Mouse (Mus musculus) hindbrain, embryonic 10.5 days (tissue): ENCODE data around the gene Spry1. TPM values are rescaled to one million over a fixed set of nuclear protein-coding genes. Genes with fewer than 3 reads are reported as not detected.

Source experiments
- DNase-seq: peaks from one replicate; pipeline ENCODE4 v3.0.0-alpha.2; 2017; ENCODE audit warnings: low spot score
- H3K27ac ChIP-seq: fragments of 300-500 bp; sonication (generic); 2 replicates; pipeline ENCODE4 v1.5.1; 2016; ENCODE audit warnings: mild to moderate bottlenecking, moderate library complexity
- H3K27me3 ChIP-seq: fragments of 300-500 bp; sonication (generic); 2 replicates; pipeline ENCODE4 v1.6.1; 2016; ENCODE audit warnings: mild to moderate bottlenecking; ENCODE audit not compliant: poor library complexity, insufficient read depth, severe bottlenecking
- H3K36me3 ChIP-seq: fragments of 300-500 bp; sonication (generic); 2 replicates; pipeline ENCODE4 v1.6.1; 2016; ENCODE audit warnings: mild to moderate bottlenecking, moderate library complexity
- H3K4me1 ChIP-seq: fragments of 300-500 bp; sonication (generic); replicated peaks from 2 replicates; pipeline ENCODE4 v1.6.1; 2016; ENCODE audit warnings: mild to moderate bottlenecking
- H3K4me3 ChIP-seq: fragments of 300-500 bp; sonication (generic); 2 replicates; pipeline ENCODE4 v1.5.1; 2016; ENCODE audit warnings: mild to moderate bottlenecking, moderate library complexity
- H3K9me3 ChIP-seq: fragments of 300-500 bp; sonication (generic); 2 replicates; pipeline ENCODE4 v1.6.1; 2016; ENCODE audit warnings: mild to moderate bottlenecking, moderate library complexity
- WGBS: fragments of 180-500 bp; shearing (Covaris S2); methylation state at CpG from one replicate; pipeline ENCODE4 v1.1.7; 2016; 5-methylcytosine and 5-hydroxymethylcytosine counted together
- polyA plus RNA-seq: library from polyadenylated mRNA; unstranded; fragments of >200 nt; fragmentation: Nextera tagmentation; extraction: Ambion mirVana; gene quantifications from 2 replicates; pipeline ENCODE4 v1.2.1, GENCODE M21; 2016

Gene Spry1
- polyA plus RNA-seq, 1 experiment from 2014 or later, result 11.3 TPM

DNA sequence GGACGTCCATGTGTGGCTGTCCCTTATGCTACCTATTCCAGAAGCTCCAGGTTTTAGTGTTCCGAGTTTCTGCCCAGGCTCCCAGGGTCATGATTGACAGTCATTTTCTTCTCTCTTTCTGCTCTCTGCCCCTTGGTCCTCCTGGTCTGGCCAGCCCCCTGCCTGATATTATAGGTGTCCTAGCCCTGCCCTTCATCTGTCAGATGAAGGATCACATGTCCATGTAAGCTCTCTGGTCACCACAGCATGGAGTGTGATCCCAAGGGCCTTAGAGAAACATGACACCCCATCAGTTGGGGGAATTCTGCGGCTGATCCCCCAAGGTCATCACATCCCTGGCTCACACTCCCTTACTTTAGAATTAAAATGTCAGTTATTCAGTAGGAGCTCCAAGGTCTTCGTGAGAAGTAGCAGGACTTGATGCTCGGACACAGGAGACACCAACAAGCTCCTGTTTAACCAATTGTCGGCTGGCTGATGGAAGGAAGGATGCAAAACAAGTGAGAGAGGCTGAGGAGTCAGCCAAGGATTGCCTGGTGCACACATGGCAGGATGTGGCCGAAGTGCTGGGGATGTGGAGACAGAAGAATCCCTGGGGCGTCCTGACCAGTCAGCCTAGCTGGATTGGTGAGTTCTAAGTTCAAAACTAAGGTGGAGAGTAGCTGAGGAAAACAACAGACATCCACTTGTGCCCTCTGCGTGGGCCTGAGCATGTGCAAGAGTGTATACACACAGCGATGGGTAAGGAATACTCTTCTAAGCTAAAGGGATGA, 24.7 kb upstream of the Spry1 start:
- Histone ChIP-seq H3K27me3 (no peaks in the 10 kb centered on the region), H3K27ac (no peak overlapping the region), H3K4me1 (no peaks in the 10 kb centered on the region), H3K36me3 (no peaks in the 10 kb centered on the region), H3K9me3 (no peaks in the 10 kb centered on the region), H3K4me3 (no peak overlapping the region)
- WGBS, result 84% methylated on average over 10 of the region's 10 CpGs
- no peak for DNase-seq

DNA sequence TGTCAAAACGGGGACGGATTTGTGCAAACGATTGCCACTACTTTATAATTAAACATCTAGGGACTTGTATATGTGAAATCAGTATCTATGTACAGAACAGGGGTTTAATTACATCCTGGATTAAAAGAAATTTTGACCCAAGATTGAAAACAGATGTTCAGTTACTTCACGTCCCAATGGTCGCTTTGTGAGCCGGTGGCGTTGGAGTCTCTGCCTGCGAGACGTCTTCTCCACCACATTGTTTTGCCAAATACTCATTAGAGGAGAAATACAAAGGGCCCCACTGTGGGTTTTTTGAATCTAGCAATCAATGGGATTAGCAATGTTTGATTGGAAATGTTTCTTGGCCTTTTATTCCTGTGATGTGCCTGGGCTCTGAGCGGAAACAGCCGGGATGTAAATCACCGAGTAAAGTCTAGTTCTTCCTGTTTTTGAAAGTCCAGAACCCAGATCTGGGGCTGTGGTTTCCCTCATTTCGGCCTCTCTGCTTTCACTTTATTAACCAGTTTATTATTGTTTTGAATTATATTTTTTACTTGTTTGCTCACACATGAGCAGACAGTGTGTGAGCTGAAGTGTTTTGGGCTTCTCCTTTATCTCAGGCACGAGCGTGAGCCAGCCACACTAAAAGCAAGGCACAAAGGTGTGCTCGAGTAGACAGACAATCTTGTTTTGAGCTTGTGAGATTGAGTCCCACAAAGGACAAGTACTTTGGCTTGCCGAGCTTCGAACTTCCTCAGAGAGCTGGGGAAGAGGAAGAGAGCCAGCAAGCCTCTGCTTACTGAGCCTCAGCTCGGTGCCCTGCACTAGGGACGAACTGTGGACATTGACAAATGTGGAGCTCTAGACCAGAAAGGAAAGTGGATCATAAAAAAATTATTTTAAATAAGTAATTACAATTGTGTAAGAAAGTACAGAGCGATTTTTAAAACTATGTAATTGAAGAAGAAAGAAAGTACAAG, 22.9 kb upstream of the Spry1 start:
- no peaks in the 10 kb centered on the region for H3K4me1 ChIP-seq
- H3K36me3 ChIP-seq, result no peaks in the 10 kb centered on the region
- DNase-seq, result no peak
- 67% methylated on average over 21 of the region's 21 CpGs for WGBS
- no peaks in the 10 kb centered on the region; the same call in 1 of the 2 replicates for H3K9me3 ChIP-seq
- H3K4me3 ChIP-seq, result no peak overlapping the region
- no peaks in the 10 kb centered on the region for H3K27me3 ChIP-seq
- H3K27ac ChIP-seq, result no peak overlapping the region

DNA sequence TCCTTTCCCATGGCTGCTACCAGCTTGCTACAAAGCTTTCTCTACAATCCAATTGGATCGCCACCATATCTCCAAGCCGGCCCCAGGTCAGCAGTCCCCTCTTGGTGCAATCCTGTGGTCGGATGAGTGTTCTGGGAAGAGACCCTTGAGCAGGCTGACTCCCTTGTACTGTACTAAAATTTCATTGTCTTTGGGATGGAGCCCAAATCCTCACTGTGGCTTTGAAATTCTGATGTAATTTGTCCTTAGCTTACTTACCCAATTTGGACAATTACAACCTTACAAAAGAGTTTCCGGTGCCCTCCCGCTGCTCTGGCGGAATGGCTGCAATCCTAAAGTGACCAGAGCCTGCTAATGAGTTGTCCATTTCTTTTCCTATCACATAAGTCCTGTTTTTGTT, 7.5 kb upstream of the Spry1 start:
- DNase-seq, result no peak
- Histone ChIP-seq H3K9me3 (no peaks in the 10 kb centered on the region), H3K27me3 (no peaks in the 10 kb centered on the region), H3K36me3 (no peaks in the 10 kb centered on the region), H3K4me1 (no peaks in the 10 kb centered on the region), H3K27ac (no peak overlapping the region), H3K4me3 (no peak overlapping the region)
- WGBS, result 93% methylated on average over 6 of the region's 6 CpGs

DNA sequence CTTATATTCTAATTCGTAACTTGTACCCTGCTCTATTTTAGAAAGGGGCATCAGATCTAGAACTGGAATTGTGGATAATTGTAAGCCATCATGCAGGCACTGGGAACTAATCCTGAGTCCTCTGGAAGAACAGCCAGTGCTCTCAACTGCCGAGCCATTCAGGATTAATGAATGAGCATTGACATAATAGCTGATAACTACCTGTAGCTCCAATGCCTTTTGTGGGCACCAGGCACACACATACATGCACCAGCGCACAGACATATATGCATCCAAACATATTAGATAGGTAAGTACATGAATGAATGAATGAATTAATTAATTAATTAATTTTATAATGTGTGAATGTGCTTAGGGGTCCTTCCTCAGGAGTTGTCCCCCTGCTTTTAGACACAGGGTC, 7.0 kb upstream of the Spry1 start:
- Histone ChIP-seq H3K4me1 (no peaks in the 10 kb centered on the region), H3K27me3 (no peaks in the 10 kb centered on the region), H3K36me3 (no peaks in the 10 kb centered on the region), H3K4me3 (no peak overlapping the region), H3K9me3 (no peaks in the 10 kb centered on the region), H3K27ac (no peak overlapping the region)
- WGBS, result 88% methylated on average over 3 of the region's 3 CpGs
- no peak for DNase-seq

DNA sequence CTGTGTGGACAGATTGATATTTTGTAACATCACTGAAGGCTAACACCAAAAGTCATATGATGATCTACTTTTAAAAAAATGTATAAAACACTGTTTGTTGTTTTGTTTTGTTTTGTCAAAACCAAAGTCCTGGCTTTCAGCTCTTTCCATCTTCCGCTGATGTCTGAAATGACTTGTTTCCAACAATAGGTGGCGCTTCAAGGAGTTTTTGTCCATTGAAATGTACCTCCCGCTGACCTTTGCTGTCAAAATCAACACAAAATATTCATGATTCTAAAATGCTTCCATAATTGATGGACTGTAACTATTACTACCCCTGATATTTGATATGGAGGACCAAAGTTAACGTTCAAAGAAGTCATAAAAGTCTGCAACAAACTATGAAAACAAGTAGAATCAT, 5.1 kb upstream of the Spry1 start:
- DNase-seq, result no peak
- H3K4me3 ChIP-seq, result no peak overlapping the region
- H3K27ac ChIP-seq, result no peak overlapping the region
- WGBS, result 39% methylated on average over 4 of the region's 4 CpGs
- H3K36me3 ChIP-seq, result no peaks in the 10 kb centered on the region
- H3K27me3 ChIP-seq, result no peaks in the 10 kb centered on the region
- H3K9me3 ChIP-seq, result no peaks in the 10 kb centered on the region
- peaks cover 3% of the 10 kb centered on the region; the same call in 1 of the 2 replicates for H3K4me1 ChIP-seq

DNA sequence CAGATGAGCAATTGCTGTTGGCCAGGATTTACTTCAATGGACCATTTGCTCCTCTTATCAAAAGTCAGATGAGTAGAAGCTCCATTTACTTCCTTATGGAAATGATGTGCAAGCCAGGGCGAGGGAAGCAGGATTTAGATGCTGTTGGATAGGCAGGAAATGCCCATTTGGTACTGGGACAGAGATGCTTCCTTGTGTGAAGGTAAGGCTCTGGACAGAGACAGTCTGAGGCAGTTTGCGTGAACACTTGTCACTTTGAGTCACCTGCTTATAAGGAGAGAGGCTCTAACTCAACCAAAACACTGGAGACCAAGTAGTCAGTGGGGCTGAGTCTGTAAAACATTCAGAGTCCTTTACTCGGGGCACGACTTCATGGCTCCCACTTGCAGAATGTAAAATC, 2.8 kb upstream of the Spry1 start:
- no peaks in the 10 kb centered on the region for H3K9me3 ChIP-seq
- WGBS, result 83% methylated on average over 4 of the region's 4 CpGs
- H3K4me1 ChIP-seq, result peaks cover 15% of the 10 kb centered on the region; the same call in 1 of the 2 replicates
- no peak overlapping the region for H3K4me3 ChIP-seq
- H3K27ac ChIP-seq, result no peak overlapping the region
- H3K36me3 ChIP-seq, result no peaks in the 10 kb centered on the region
- DNase-seq, result no peak
- 0 out of 2 replicates have a peak, but pooled peaks cover 8% of the 10 kb centered on the region for H3K27me3 ChIP-seq

DNA sequence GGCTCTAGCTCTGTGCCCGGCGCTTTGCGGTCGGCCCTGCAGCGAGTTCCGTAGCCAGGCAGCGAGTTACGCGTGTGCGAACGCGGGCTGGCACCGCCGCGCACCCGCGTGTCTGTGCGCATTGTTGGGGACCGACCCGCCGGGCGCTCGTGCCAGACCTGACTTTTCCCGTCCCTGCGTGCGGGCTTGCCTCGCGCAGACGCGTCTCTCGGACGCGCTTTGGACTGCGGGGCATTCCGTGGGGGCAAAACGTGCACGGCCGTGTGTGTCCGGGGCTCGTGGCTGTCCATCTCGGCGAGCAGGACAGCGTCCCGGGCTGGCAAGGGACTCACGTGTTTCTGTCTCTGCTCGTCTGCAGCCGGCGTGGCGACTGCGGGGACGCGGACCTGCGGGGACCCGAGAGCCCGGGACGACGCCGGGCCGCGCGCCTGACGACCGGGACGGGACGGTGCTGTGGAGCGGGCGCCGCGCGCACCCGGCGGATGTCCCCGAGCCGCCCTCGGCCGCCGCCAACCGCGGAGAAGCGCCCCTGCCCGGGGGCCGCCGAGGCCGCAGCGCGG, 495 bp downstream of the Spry1 start:
- peak; percentile 67 for DNase-seq
- Histone ChIP-seq H3K27ac (peak overlapping the region; percentile 93), H3K36me3 (peaks cover 23% of the 10 kb centered on the region), H3K4me3 (peak overlapping the region; percentile 74), H3K27me3 (peaks cover 26% of the 10 kb centered on the region; the same call in 1 of the 2 replicates), H3K4me1 (peaks cover 39% of the 10 kb centered on the region), H3K9me3 (no peaks in the 10 kb centered on the region)
- 4% methylated on average over 86 of the region's 86 CpGs for WGBS

DNA sequence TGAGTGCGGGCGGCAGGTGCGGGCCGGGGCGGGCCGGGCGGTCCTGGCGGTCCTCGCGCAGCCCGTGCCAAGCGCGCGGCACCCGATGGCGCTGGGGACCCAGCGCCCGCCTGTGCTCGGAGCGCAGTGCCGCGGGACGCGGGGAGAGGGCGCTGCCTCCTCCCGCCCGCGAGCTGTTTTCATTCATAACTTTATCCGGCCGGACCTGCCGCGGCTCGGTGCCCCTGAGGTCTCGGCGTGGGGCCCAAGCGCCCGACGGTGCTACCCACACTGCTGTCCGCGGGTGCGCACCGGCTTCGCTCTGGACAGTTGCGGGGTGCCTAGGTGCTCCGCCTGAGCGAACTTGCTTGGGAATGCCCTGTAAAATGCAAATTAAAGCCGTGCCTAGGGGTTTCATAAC, 1.1 kb downstream of the Spry1 start:
- peak; percentile 73 for DNase-seq
- Histone ChIP-seq H3K9me3 (no peaks in the 10 kb centered on the region), H3K36me3 (peaks cover 28% of the 10 kb centered on the region), H3K27ac (peak overlapping the region; percentile 93), H3K4me3 (peak overlapping the region; percentile 74), H3K27me3 (peaks cover 26% of the 10 kb centered on the region; the same call in 1 of the 2 replicates), H3K4me1 (peaks cover 43% of the 10 kb centered on the region)
- under 1% methylated on average over 47 of the region's 47 CpGs for WGBS

DNA sequence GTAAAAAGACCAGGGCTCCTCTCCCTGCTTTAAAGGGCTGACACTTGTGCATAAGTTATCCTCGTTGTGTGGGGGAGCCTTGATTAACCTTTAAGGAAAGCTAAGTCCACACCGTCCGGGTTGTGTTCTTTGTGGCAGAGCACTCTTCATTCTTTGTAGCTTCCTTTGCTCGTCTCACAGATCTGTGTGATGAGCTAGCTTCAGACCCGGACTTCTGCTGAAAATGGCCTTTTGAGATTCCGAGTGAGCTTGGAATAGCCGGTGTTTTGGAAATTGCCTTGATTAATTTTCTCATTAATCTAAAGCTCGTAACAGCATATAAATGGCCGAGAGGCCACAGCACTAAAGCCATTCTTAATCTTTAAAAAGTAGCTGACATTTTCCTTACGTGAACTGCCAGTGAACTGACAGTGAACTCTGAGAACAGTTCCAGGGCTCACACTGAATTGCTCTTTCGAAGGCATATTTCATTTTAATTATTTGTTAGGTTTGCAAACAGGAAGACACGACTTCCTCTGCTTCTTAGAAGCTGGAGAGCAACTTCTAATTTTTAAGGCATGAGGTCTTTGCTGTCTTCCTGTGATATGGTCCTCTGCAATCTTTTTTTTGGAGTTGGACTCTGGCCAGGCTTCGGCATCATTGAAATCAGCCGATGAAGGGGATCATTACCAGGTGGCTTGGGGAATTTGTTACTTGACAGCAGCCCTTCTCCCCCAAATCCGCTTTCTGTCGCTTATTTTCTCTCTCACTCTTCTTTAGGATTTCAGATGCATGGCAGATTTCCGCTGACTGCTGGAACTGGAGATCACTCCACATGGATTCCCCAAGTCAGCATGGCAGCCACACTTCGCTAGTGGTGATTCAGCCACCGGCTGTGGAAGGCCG, 2.3 kb downstream of the Spry1 start:
- WGBS, result 62% methylated on average over 20 of the region's 20 CpGs
- H3K4me1 ChIP-seq, result peaks cover 46% of the 10 kb centered on the region
- peaks cover 31% of the 10 kb centered on the region for H3K36me3 ChIP-seq
- peaks cover 27% of the 10 kb centered on the region; the same call in 1 of the 2 replicates for H3K27me3 ChIP-seq
- peak overlapping the region; percentile 93 for H3K27ac ChIP-seq
- H3K9me3 ChIP-seq, result no peaks in the 10 kb centered on the region
- H3K4me3 ChIP-seq, result peak overlapping the region; percentile 74
- DNase-seq, result no peak

DNA sequence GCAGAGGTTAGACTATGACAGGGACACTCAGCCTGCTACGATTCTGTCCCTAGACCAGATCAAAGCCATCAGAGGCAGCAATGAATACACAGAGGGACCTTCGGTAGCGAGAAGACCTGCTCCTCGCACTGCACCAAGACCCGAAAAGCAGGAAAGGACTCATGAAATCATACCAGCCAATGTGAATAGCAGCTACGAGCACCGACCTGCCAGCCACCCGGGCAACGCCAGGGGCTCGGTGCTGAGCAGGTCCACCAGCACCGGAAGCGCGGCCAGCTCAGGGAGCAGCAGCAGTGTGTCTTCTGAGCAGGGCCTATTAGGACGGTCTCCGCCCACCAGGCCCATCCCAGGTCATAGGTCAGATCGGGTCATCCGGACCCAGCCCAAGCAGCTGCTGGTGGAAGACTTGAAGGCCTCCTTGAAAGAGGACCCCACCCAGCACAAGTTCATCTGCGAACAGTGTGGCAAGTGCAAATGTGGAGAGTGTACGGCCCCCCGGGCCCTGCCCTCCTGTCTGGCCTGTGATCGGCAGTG, 3.0 kb downstream of the Spry1 start:
- Histone ChIP-seq H3K27ac (peak overlapping the region; percentile 93), H3K4me3 (peak overlapping the region; percentile 74), H3K9me3 (no peaks in the 10 kb centered on the region), H3K4me1 (peaks cover 47% of the 10 kb centered on the region), H3K27me3 (peaks cover 31% of the 10 kb centered on the region; the same call in 1 of the 2 replicates), H3K36me3 (peaks cover 31% of the 10 kb centered on the region)
- WGBS, result 73% methylated on average over 21 of the region's 21 CpGs
- no peak for DNase-seq

DNA sequence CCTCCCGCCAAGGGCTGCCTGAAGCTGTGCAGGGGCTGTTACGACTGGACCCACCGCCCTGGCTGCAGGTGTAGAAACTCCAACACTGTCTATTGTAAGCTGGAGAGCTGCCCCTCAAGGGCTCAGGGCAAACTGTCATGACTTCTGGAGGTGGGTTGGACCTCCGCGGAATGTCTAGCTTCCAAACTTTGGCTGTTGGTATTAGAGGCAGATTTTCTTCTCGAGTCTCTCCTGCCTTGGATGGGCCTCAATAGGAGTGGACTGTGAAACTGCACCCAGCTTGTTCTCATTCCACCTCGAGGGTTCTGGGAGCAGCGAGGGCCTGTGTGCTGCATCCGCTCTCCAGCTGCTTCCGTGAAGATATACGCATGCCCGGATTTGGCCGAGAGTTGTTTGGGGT, 3.7 kb downstream of the Spry1 start:
- DNase-seq, result no peak
- H3K36me3 ChIP-seq, result peaks cover 31% of the 10 kb centered on the region
- peak overlapping the region; percentile 74 for H3K4me3 ChIP-seq
- peaks cover 47% of the 10 kb centered on the region for H3K4me1 ChIP-seq
- 89% methylated on average over 13 of the region's 13 CpGs for WGBS
- H3K27me3 ChIP-seq, result peaks cover 31% of the 10 kb centered on the region; the same call in 1 of the 2 replicates
- H3K27ac ChIP-seq, result peak overlapping the region; percentile 93
- H3K9me3 ChIP-seq, result no peaks in the 10 kb centered on the region
